Mouse (Mus musculus) telencephalon, adult 2 months (tissue): ENCODE data around the gene Olfr365.

Experiments used
- DNase-seq: peaks from one replicate; pipeline ENCODE4 v3.0.0-alpha.2; 2011; ENCODE audit warnings: low read depth, low spot score

Olfr365 gene

GRCm38 (mm10) chr2:37187898-37188297, at the start of gene Olfr365:
Gene Olfr365 (plus strand): TSS chr2:37188198.
- no peak for DNase-seq

DNA sequence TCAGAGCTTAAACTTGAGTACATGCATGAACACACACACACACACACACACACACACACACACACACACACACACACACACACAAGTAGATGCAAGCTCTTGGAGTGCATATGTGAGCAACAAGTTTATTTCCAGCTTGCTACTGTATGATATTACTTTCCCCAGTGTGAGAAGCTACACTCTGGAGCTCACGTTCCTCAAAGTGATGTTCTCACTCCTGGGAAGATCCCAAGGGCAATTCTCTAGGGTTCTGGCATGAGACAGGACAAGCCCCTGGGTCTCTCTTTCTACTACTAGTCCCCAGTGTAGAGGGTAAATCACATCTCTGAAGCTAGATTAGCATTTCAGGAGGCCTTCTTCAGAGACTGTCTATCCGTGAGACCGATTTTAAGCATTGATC, 49.0 kb upstream of the Olfr365 start, which contains the start of gene Olfr364-ps1:
Olfr364-ps1 (plus strand) TSS at position 301 of the 400 bp plus-strand sequence.
- DNase-seq = no peak

DNA sequence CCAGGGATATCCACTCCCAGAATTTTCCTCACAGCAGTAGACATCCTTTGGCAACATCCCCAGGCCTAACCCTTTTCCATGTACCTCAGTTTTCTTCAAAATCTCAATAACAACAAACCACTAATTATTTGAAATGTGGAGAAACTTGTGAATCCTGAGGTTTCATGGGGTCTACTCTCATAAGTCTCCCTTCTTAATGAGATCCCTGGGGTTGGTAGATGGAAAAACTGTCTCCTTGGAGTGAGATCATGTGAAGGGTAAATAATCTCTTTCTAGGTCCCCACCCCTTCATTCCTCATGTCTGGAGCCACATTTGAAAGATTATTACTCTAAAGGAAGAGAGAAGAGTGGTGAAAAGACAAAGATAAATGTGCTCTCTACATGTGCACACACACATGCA, 23.3 kb downstream of the Olfr365 start, which contains the start of gene Olfr366:
Olfr366 (plus strand) TSS at position 301 of the 400 bp plus-strand sequence.
- DNase-seq = no peak
